Mouse (Mus musculus) embryonic fibroblast, embryonic 13.5 days (primary cell): ENCODE measurements at regions not wholly inside any gene's neighbourhood (a gene's known extent, or its start where the extent isn't known, plus 50 kb on each side); places are given as distances from the start of the nearest gene placed in this dataset.
A peak's percentile ranks its signal among the peaks of the same experiment; 100 is the strongest.

Source experiments
- H3K27ac ChIP-seq: 2 replicates; pipeline ENCODE4 v1.5.1; 2012; ENCODE audit warnings: low read length, control low read depth, inconsistent platforms; ENCODE audit not compliant: insufficient read depth
- H3K4me1 ChIP-seq: 2 replicates; pipeline ENCODE4 v1.6.1; 2011; ENCODE audit warnings: low read length; ENCODE audit not compliant: control insufficient read depth, insufficient read depth
- H3K4me3 ChIP-seq: 2 replicates; pipeline ENCODE4 v1.5.1; 2011; ENCODE audit warnings: mild to moderate bottlenecking, control low read depth, low read length; ENCODE audit not compliant: insufficient read depth
- CTCF ChIP-seq: IDR thresholded peaks from 2 replicates; pipeline ENCODE4 v1.5.1; 2011; ENCODE audit warnings: mild to moderate bottlenecking, control low read depth, low read length, moderate library complexity, borderline replicate concordance; ENCODE audit not compliant: insufficient read depth
- POLR2A ChIP-seq: IDR thresholded peaks from 2 replicates; pipeline ENCODE4 v1.6.1; 2011; ENCODE audit warnings: low read depth, mild to moderate bottlenecking, control low read depth, low read length, moderate library complexity

GRCm38 (mm10) chr9:87464141-87464540, 208.8 kb upstream of the Cep162 start:
- Histone ChIP-seq H3K4me3 (no peak overlapping the region), H3K27ac (peak overlapping the region; percentile 88), H3K4me1 (0 out of 2 replicates have a peak, but pooled peaks cover 3% of the 10 kb centered on the region)
- TF ChIP-seq POLR2A = no peak
- TF ChIP-seq CTCF = no peak

DNA sequence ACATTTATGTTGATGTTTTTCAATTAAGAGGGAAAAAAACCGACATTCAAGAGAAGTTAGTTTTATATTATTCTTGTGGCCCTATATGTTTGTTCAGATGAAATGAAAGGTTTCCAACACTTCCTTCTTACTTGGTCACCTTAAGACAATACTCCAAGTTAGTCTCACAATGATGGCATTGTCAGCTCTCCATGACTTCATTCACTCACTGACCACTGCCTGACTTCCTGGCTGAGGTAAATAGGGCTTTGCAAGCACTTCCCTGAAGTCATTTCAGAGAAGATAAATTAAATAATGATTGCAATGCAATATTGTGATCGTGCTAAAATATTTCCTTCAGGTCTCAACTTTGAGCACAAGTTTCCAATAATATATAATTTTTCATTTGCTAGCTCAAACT, 197.9 kb upstream of the Cep162 start:
- Histone ChIP-seq H3K27ac (no peak overlapping the region), H3K4me1 (no peaks in the 10 kb centered on the region), H3K4me3 (no peak overlapping the region)
- TF ChIP-seq CTCF (no peak), POLR2A (no peak)

- TF ChIP-seq POLR2A = no peak
- Histone ChIP-seq H3K4me1 (no peaks in the 10 kb centered on the region), H3K4me3 (no peak overlapping the region), H3K27ac (no peak overlapping the region)
Measured at GRCm38 (mm10) chr9:87452571-87452970, 197.2 kb upstream of the Cep162 start.

- H3K4me1 ChIP-seq = no peaks in the 10 kb centered on the region; the same call in 1 of the 2 replicates
- no peak for TF ChIP-seq CTCF
- TF ChIP-seq POLR2A = no peak
- H3K27ac ChIP-seq = no peak overlapping the region
- no peak overlapping the region for H3K4me3 ChIP-seq
Measured at GRCm38 (mm10) chr9:87443467-87444235, 188.3 kb upstream of the Cep162 start.

DNA sequence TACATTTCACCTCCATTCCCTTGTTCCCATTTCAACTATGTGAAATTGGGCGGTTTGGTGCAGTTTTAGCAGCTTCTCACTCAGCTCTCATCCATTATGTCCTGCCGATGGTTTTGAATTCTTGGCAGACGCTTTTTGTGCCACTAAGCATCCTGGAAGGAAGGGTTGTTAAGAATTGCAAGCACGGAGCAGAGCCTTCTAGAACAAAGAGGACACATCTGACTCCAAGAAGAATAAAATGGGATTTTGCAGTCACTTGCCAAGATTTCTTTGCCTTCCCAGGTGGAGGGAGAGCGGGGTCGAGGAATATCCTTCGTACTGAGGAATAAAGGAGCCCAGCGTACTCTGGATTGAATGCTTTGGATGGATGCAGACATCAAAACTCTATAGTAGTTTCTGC, 176.7 kb upstream of the Cep162 start:
- no peak for TF ChIP-seq POLR2A
- no peak for TF ChIP-seq CTCF
- no peak overlapping the region for H3K4me3 ChIP-seq
- no peak overlapping the region for H3K27ac ChIP-seq
- H3K4me1 ChIP-seq = peaks cover 4% of the 10 kb centered on the region; the same call in 1 of the 2 replicates

GRCm38 (mm10) chr9:87431523-87431922, 176.2 kb upstream of the Cep162 start:
- TF ChIP-seq POLR2A = no peak
- TF ChIP-seq CTCF = no peak
- no peak overlapping the region for H3K4me3 ChIP-seq

GRCm38 (mm10) chr9:87425201-87425600, 169.9 kb upstream of the Cep162 start:
- no peak overlapping the region for H3K4me3 ChIP-seq

More at GRCm38 (mm10) chr9:87431523-87431922, 176.2 kb upstream of the Cep162 start:
- Histone ChIP-seq H3K4me1 (peaks cover 4% of the 10 kb centered on the region; the same call in 1 of the 2 replicates), H3K27ac (no peak overlapping the region)

GRCm38 (mm10) chr9:87421175-87421574, 165.8 kb upstream of the Cep162 start:
- TF ChIP-seq POLR2A (no peak), CTCF (no peak)
- H3K4me1 ChIP-seq = no peaks in the 10 kb centered on the region

More at GRCm38 (mm10) chr9:87425201-87425600, 169.9 kb upstream of the Cep162 start:
- Histone ChIP-seq H3K4me1 (no peaks in the 10 kb centered on the region), H3K27ac (no peak overlapping the region)
- TF ChIP-seq CTCF = peak; percentile 27; the same call in 1 of the 2 replicates
- no peak for TF ChIP-seq POLR2A

GRCm38 (mm10) chr9:87419376-87419775, 164.0 kb upstream of the Cep162 start:
- no peaks in the 10 kb centered on the region for H3K4me1 ChIP-seq
- H3K4me3 ChIP-seq = no peak overlapping the region
- no peak overlapping the region for H3K27ac ChIP-seq
- peak; percentile 58 for TF ChIP-seq CTCF
- no peak for TF ChIP-seq POLR2A

More at GRCm38 (mm10) chr9:87421175-87421574, 165.8 kb upstream of the Cep162 start:
- H3K27ac ChIP-seq = no peak overlapping the region
- H3K4me3 ChIP-seq = no peak overlapping the region

DNA sequence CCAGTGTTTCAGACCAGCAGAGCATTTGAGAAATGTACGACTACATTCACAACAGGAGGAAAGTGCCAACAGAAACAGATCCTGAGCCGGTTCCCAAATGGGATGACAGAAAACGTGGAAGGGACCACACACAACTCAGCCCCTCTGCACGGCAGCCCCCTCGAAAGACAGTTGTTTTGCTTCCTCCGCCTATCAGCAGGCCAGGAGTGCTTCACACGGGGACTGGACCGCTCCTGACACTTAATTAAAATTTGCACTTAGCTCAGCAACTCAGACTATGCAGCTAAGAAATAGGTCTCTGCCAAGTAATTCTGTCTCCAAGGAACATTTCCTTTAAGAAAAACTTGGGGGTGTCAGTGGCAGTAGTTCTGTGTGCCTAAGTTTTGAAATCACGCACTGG, 157.6 kb upstream of the Cep162 start:
- Histone ChIP-seq H3K4me1 (no peaks in the 10 kb centered on the region), H3K4me3 (no peak overlapping the region)
- TF ChIP-seq CTCF (no peak), POLR2A (no peak)

More for the DNA sequence above, 157.6 kb upstream of the Cep162 start:
- H3K27ac ChIP-seq = no peak overlapping the region
